Mouse (Mus musculus): ENCODE measurements around the gene Carns1. TPM values are rescaled to one million over a fixed set of nuclear protein-coding genes. Genes with fewer than 3 reads are reported as not detected.

The Carns1 gene
- total and polyA plus RNA-seq, 3 experiments: 1.7 to 4.0 (median 3.8) TPM

DNA sequence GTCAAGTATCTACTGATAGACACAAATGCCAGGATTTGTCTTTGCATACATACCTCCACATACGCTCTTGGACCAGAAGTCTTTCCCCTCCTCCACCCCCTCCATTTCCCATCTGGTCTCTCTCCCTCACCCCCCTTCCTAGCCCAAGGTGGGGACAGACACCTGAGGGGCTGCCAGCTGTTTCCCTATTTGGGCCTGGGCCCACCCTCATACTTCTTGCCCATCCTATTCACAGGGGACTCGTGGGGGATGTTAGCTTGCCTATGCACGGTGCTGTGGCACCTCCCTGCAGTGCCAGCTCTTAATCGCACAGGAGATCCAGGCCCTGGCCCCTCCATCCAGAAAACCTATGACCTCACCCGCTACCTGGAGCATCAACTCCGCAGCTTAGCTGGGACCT lies 44.7 kb upstream of the Carns1 start:
- H3K9me3 ChIP-seq (replicated peaks; ENCODE audit: low read length): no peaks in the 10 kb centered on the region
- H3K27ac ChIP-seq (ENCODE audit: insufficient read depth, low read depth): no peak overlapping the region
- dilution Hi-C loops (cut with MboI; ENCODE audit: extremely low pct_ligation_motif_present, extremely low pct_unique_long_range_greater_than_20kb, low sequenced_read_pairs): no loop called here
- H3K4me2 ChIP-seq (ENCODE audit: insufficient read depth, low read depth, poor library complexity, severe bottlenecking): no peak overlapping the region
- H3K27me3 ChIP-seq (replicated peaks): peaks cover 30% of the 10 kb centered on the region
- peaks cover 6 to 52% of the 10 kb centered on the region in 2 experiments; a peak in 3 of 4 replicates for H3K4me1 ChIP-seq (ENCODE audit: control insufficient read depth in 1 of 2, insufficient read depth in 2 of 2)
- H3K79me2 ChIP-seq (replicated peaks; ENCODE audit: control insufficient read depth, extremely low read depth, insufficient read depth, poor library complexity, severe bottlenecking): no peaks in the 10 kb centered on the region
- no peak overlapping the region for H3K9ac ChIP-seq (ENCODE audit: insufficient read depth, low read depth)
- in situ Hi-C loops (cut with MboI; ENCODE audit: low pct_ligation_motif_present, low pct_unique_long_range_greater_than_20kb, low sequenced_read_pairs): no loop called here
- DNase-seq (ENCODE audit: extremely low read depth): no peak
- H3K4me3 ChIP-seq (replicated peaks in 1 of 3; ENCODE audit: low read depth in 2 of 3, low read length in 2 of 3, poor library complexity in 1 of 3): no peak overlapping the region
- H3K36me3 ChIP-seq (replicated peaks in 1 of 2; ENCODE audit: control insufficient read depth in 1 of 2, insufficient read depth in 1 of 2, low read length in 1 of 2): no peaks in the 10 kb centered on the region
- TF ChIP-seq ETS1 (conservative IDR thresholded peaks at IDR 0.05; ENCODE audit: low read depth, low read length): no peak
- TF ChIP-seq MYC (IDR thresholded peaks at IDR 0.05; ENCODE audit: low read depth, low read length): no peak
- TF ChIP-seq CHD2 (IDR thresholded peaks at IDR 0.05; ENCODE audit: low read length): no peak
- TF ChIP-seq HCFC1 (IDR thresholded peaks at IDR 0.05; ENCODE audit: low read depth, low read length): no peak
- TF ChIP-seq GABPA (IDR thresholded peaks at IDR 0.05; ENCODE audit: insufficient replicate concordance, low read depth, low read length): no peak
- no peak for TF ChIP-seq USF2 (conservative IDR thresholded peaks at IDR 0.05; ENCODE audit: low read depth, low read length)
- TF ChIP-seq ZC3H11A (IDR thresholded peaks at IDR 0.05; ENCODE audit: low read depth, low read length): no peak
- TF ChIP-seq MAX (IDR thresholded peaks at IDR 0.05; ENCODE audit: low read length): no peak

DNA sequence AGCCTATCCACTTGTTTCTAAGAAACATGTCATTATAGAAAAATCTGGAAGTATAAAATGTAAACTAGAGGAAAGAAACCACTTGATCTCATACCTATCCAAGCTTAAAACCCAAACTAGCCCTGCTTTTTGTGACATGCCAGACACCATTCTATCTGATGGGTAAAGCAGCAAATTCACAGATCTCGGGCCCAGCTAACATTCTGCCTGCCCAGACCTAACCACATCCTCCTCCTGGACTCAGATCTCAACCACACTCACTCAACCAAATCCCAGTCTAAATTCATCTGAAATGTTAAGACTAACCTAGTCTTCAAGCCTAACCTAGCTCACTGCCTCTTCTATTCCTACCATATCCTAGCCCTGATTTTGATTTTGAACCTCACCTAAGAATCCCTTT lies 43.5 kb upstream of the Carns1 start:
- Histone ChIP-seq H3K9ac (ENCODE audit: insufficient read depth, low read depth) (no peak overlapping the region), H3K9me3 (replicated peaks; ENCODE audit: low read length) (no peaks in the 10 kb centered on the region), H3K27ac (ENCODE audit: insufficient read depth, low read depth) (no peak overlapping the region), H3K79me2 (replicated peaks; ENCODE audit: control insufficient read depth, extremely low read depth, insufficient read depth, poor library complexity, severe bottlenecking) (no peaks in the 10 kb centered on the region), H3K27me3 (replicated peaks) (peaks cover 41% of the 10 kb centered on the region), H3K36me3 (replicated peaks in 1 of 2; ENCODE audit: control insufficient read depth in 1 of 2, insufficient read depth in 1 of 2, low read length in 1 of 2) (no peaks in the 10 kb centered on the region), H3K4me1 (ENCODE audit: control insufficient read depth in 1 of 2, insufficient read depth in 2 of 2) (peaks cover 7 to 56% of the 10 kb centered on the region in 2 experiments; a peak in 3 of 4 replicates), H3K4me3 (replicated peaks in 1 of 3; ENCODE audit: low read depth in 2 of 3, low read length in 2 of 3, poor library complexity in 1 of 3) (no peak overlapping the region), H3K4me2 (ENCODE audit: insufficient read depth, low read depth, poor library complexity, severe bottlenecking) (no peak overlapping the region)
- TF ChIP-seq UBTF (IDR thresholded peaks at IDR 0.05; ENCODE audit: low read depth, low read length) (no peak), IRF4 (IDR thresholded peaks at IDR 0.05; ENCODE audit: low read depth, low read length) (0 out of 2 replicates have a peak, but pooled peaks have one; percentile 12)
- dilution Hi-C loops (cut with MboI; ENCODE audit: extremely low pct_ligation_motif_present, extremely low pct_unique_long_range_greater_than_20kb, low sequenced_read_pairs): no loop called here
- DNase-seq (ENCODE audit: extremely low read depth): peak; percentile 37
- in situ Hi-C loops (cut with MboI; ENCODE audit: low pct_ligation_motif_present, low pct_unique_long_range_greater_than_20kb, low sequenced_read_pairs): no loop called here

- Histone ChIP-seq H3K4me1 (ENCODE audit: control insufficient read depth in 1 of 2, insufficient read depth in 2 of 2) (peaks cover 10 to 59% of the 10 kb centered on the region in 2 experiments; a peak in 3 of 4 replicates), H3K9me3 (replicated peaks; ENCODE audit: low read length) (no peaks in the 10 kb centered on the region), H3K4me3 (replicated peaks in 1 of 3; ENCODE audit: low read depth in 2 of 3, low read length in 2 of 3, poor library complexity in 1 of 3) (no peak overlapping the region), H3K27ac (ENCODE audit: insufficient read depth, low read depth) (no peak overlapping the region), H3K79me2 (replicated peaks; ENCODE audit: control insufficient read depth, extremely low read depth, insufficient read depth, poor library complexity, severe bottlenecking) (no peaks in the 10 kb centered on the region), H3K9ac (ENCODE audit: insufficient read depth, low read depth) (no peak overlapping the region), H3K27me3 (replicated peaks) (peaks cover 44% of the 10 kb centered on the region), H3K4me2 (ENCODE audit: insufficient read depth, low read depth, poor library complexity, severe bottlenecking) (no peak overlapping the region), H3K36me3 (replicated peaks in 1 of 2; ENCODE audit: control insufficient read depth in 1 of 2, insufficient read depth in 1 of 2, low read length in 1 of 2) (no peaks in the 10 kb centered on the region)
- in situ Hi-C loops (cut with MboI; ENCODE audit: low pct_ligation_motif_present, low pct_unique_long_range_greater_than_20kb, low sequenced_read_pairs) (no loop called here), dilution Hi-C loops (cut with MboI; ENCODE audit: extremely low pct_ligation_motif_present, extremely low pct_unique_long_range_greater_than_20kb, low sequenced_read_pairs) (no loop called here)
- TF ChIP-seq BHLHE40 (IDR thresholded peaks at IDR 0.05; ENCODE audit: low read depth, low read length) (0 out of 2 replicates have a peak, but pooled peaks have one; percentile 35), UBTF (IDR thresholded peaks at IDR 0.05; ENCODE audit: low read depth, low read length) (no peak), NRF1 (IDR thresholded peaks at IDR 0.05; ENCODE audit: low read depth, low read length) (peak; percentile 57), CHD2 (IDR thresholded peaks at IDR 0.05; ENCODE audit: low read length) (no peak), USF2 (conservative IDR thresholded peaks at IDR 0.05; ENCODE audit: low read depth, low read length) (no peak), ELF1 (IDR thresholded peaks at IDR 0.05; ENCODE audit: low read depth, low read length) (no peak), MYC (IDR thresholded peaks at IDR 0.05; ENCODE audit: low read depth, low read length) (no peak), RCOR1 (conservative IDR thresholded peaks at IDR 0.05; ENCODE audit: low read depth, low read length) (no peak), KAT2A (IDR thresholded peaks at IDR 0.05; ENCODE audit: insufficient replicate concordance, low read length) (no peak), ZNF384 (IDR thresholded peaks at IDR 0.05; ENCODE audit: low read depth, low read length) (no peak)
- no peak for DNase-seq (ENCODE audit: extremely low read depth)
Measured at GRCm38 (mm10) chr19:4218293-4218692, 43.0 kb upstream of the Carns1 start.
